Mouse (Mus musculus) hindbrain, postnatal 0 days (tissue): ENCODE data around the gene Atcay. TPM values are rescaled to one million over a fixed set of nuclear protein-coding genes. Genes with fewer than 3 reads are reported as not detected.
"Not testable (repeated sequence)": the region's sequence is repeated elsewhere in the genome, so short reads cannot be mapped to it uniquely, and the experiment has no call there.

ENCODE experiments used
- ATAC-seq: fragments of 200-750 bp; cut with Nextera tagmentation; 2 replicates; pipeline ENCODE4 v1.8.0; 2017; ENCODE audit warnings: mild to moderate bottlenecking, moderate TSS enrichment, moderate library complexity
- DNase-seq: peaks from one replicate; pipeline ENCODE4 v3.0.0-alpha.2; 2015; ENCODE audit warnings: low spot score
- H3K27ac ChIP-seq: fragments of 300-500 bp; sonication (generic); 2 replicates; pipeline ENCODE4 v1.5.1; 2014; ENCODE audit warnings: mild to moderate bottlenecking
- H3K27me3 ChIP-seq: fragments of 300-500 bp; sonication (generic); 2 replicates; pipeline ENCODE4 v1.6.1; 2014; ENCODE audit warnings: low read length, mixed read lengths; ENCODE audit not compliant: insufficient read depth
- H3K36me3 ChIP-seq: fragments of 300-500 bp; sonication (generic); 2 replicates; pipeline ENCODE4 v1.6.1; 2014; ENCODE audit warnings: low read length, mixed read lengths; ENCODE audit not compliant: insufficient read depth
- H3K4me1 ChIP-seq: fragments of 300-500 bp; sonication (generic); 2 replicates; pipeline ENCODE4 v1.6.1; 2014; ENCODE audit warnings: antibody characterized with exemption, low read length, mixed read lengths; ENCODE audit not compliant: insufficient read depth
- H3K4me2 ChIP-seq: fragments of 300-500 bp; sonication (generic); 2 replicates; pipeline ENCODE4 v1.6.1; 2014; ENCODE audit warnings: low read depth, mild to moderate bottlenecking, low read length, moderate library complexity, mixed read lengths
- H3K4me3 ChIP-seq: fragments of 300-500 bp; sonication (generic); 2 replicates; pipeline ENCODE4 v1.5.1; 2014; ENCODE audit warnings: low read length
- H3K9ac ChIP-seq: fragments of 300-500 bp; sonication (generic); replicated peaks from 2 replicates; pipeline ENCODE4 v1.6.1; 2014; ENCODE audit warnings: mild to moderate bottlenecking, low read length, moderate library complexity, mixed read lengths
- H3K9me3 ChIP-seq: fragments of 300-500 bp; sonication (generic); 2 replicates; pipeline ENCODE4 v1.6.1; 2016; ENCODE audit warnings: low read length, mixed read lengths
- CTCF ChIP-seq: IDR thresholded peaks from 2 replicates; pipeline ENCODE4 v1.5.1; 2016; ENCODE audit warnings: antibody characterized with exemption, control low read depth, low read depth
- WGBS: fragments of 180-500 bp; shearing (Covaris S2); extraction: QIAGEN DNeasy Blood & Tissue Kit; methylation state at CpG from one replicate; pipeline ENCODE4 v1.1.7; 2014; 5-methylcytosine and 5-hydroxymethylcytosine counted together
- polyA plus RNA-seq: library from polyadenylated mRNA; unstranded; fragments of >200 nt; fragmentation: Nextera tagmentation; extraction: Ambion mirVana; gene quantifications from 2 replicates; pipeline ENCODE4 v1.2.1, GENCODE M21; 2015
- total RNA-seq: library from RNA; depleted of rRNA; stranded (reverse); fragments of >200 nt; gene quantifications from 2 replicates; pipeline ENCODE4 v1.2.3, GENCODE M21; 2014

The Atcay gene
- total and polyA plus RNA-seq, 2 experiments from 2014 or later = 70.2 to 197 TPM

DNA sequence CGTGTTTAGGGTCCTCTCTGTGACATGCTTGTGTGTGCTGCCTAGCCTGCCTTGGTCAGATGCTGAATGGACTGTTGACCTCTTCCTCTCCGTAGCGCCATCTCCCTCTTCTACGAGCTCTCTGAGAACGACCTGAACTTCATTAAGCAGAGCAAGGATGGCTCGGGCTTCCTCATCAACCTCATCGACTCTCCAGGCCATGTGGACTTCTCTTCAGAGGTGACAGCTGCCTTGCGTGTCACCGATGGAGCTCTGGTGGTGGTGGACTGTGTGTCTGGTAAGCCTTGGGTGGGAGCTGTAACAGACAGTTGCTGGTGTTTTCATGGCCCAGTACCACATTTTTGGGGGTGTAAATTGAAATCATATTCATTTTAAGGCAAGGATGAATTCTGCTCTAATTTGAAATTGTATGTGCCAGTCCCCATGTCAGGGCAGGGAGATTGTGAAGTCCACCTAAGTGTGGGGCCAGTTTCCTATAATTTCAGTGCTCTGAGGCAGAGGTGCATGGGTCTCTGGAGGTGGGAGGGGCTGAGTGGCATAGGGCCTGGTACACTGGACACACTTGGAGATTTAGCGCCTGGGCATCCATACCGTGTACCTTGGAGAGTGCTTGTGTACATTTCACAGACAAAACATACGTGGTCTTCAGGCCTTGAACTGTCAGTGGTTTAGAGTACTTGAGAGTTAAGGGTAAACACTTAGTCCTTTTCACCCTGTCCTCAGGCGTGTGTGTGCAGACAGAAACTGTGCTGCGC lies 52.5 kb downstream of the Atcay start:
- Histone ChIP-seq H3K4me2 (peak overlapping the region; percentile 83), H3K36me3 (peaks cover 49% of the 10 kb centered on the region), H3K4me3 (peak overlapping the region; percentile 93), H3K9ac (peak overlapping the region; percentile 91), H3K27me3 (no peaks in the 10 kb centered on the region), H3K27ac (0 out of 2 replicates have a peak overlapping the region, but pooled peaks have one; percentile 96), H3K4me1 (peaks cover 4% of the 10 kb centered on the region; the same call in 1 of the 2 replicates), H3K9me3 (no peaks in the 10 kb centered on the region)
- TF ChIP-seq CTCF = no peak
- ATAC-seq (no peak), DNase-seq (no peak)
- 66% methylated on average over 14 of the region's 14 CpGs for WGBS

DNA sequence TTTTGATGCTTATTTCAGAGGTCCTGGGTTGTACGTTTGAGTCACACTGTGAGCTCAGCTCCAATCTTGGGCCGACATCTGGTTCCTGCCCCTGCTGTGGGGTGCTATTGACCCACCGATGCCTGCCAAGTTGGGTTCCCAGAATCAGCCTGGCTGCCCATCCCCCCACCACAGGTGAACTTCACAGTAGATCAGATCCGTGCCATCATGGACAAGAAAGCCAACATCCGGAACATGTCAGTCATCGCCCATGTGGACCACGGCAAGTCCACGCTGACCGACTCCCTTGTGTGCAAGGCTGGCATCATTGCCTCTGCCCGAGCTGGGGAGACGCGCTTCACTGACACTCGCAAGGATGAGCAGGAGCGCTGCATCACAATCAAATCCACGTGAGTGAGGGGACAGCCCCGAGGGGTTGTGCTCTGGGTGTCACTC lies 53.1 kb downstream of the Atcay start:
- peak overlapping the region; percentile 93 for H3K4me3 ChIP-seq
- H3K4me1 ChIP-seq = peaks cover 4% of the 10 kb centered on the region; the same call in 1 of the 2 replicates
- H3K9me3 ChIP-seq = no peaks in the 10 kb centered on the region
- H3K4me2 ChIP-seq = peak overlapping the region; percentile 83
- ATAC-seq (no peak), DNase-seq (peak; percentile 30)
- H3K9ac ChIP-seq = peak overlapping the region; percentile 91
- no peaks in the 10 kb centered on the region for H3K27me3 ChIP-seq
- peaks cover 49% of the 10 kb centered on the region for H3K36me3 ChIP-seq
- WGBS = 8% methylated on average over 16 of the region's 16 CpGs
- no peak for TF ChIP-seq CTCF
- peak overlapping the region; percentile 96 for H3K27ac ChIP-seq

DNA sequence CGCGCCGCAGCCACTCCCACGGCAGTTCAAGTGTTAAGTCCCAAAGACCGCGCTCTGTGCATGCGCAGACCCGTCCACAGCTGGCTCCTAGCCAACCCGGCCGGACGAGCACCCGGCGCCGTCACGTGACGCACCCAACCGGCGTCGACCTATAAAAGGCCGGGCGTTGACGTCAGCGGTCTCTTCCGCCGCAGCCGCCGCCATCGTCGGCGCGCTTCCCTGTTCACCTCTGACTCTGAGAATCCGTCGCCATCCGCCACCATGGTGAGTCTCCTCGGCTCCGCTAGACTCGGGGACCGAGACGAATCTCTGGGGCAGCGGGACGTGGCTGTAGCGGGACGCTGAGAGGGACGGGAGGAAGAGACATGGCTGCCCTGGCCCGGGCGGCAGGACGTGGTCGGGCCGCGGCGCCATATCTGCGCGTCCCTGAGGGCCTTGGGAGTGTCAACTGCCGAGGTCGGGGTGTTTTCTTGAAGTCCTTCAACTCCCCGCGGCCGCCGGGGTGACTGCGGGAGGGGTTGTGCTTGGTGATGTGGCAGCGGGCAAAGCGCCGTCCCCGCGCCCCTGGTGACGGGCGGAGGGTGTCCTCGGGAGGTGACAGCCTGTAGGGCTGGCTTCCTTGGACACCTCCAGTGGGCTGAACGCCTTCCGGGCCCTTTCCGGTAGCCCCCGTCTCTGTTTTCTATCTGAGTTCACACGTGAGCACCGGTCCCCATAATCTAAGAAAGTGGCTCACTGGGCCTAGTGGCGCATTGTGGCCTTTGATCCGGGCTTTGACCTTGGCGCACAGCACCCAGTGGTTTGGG lies 54.0 kb downstream of the Atcay start, which contains the start of gene Eef2:
Gene Eef2 (plus strand): TSS at position 166 of the 806 bp plus-strand sequence.
- Histone ChIP-seq H3K4me3 (peak within 1 kb of the TSS; percentile 93), H3K4me2 (peak within 1 kb of the TSS; percentile 83), H3K4me1 (peaks cover 4% of the 10 kb centered on the region; the same call in 1 of the 2 replicates), H3K27ac (peak within 1 kb of the TSS; percentile 96), H3K27me3 (no peaks in the 10 kb centered on the region), H3K9me3 (no peaks in the 10 kb centered on the region), H3K36me3 (peaks cover 41% of the 10 kb centered on the region), H3K9ac (peak within 1 kb of the TSS; percentile 91)
- DNase-seq (peak; percentile 100), ATAC-seq (peak; percentile 79)
- peak; percentile 7; the same call in 1 of the 2 replicates for TF ChIP-seq CTCF
- WGBS = under 1% methylated on average over 77 of the region's 77 CpGs

DNA sequence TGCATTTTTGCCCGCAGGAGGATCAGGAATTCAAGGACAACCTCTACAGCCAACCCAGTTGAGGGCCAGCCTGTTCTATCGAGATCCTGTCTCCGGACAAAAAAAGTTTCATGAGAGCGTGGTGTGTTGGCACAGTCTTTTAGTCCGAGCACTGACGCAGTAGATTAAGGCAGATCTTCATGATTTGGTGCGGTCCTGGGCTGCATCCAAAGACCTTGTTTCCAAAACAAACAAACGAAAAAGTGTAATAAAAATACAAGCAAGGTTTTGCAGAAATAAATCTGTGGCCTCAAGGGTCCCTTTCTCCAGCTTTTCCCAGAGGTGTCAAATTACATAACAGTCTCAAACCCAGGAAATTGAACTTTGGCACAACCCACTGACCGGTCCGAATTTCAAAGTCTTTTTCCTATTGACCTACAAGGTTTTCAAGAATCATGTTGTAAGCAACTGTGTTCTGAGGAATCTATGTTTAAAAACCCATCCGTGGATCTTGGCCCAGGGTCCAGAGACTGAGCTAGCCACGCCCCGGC lies 54.6 kb downstream of the Atcay start:
- TF ChIP-seq CTCF = no peak
- Histone ChIP-seq H3K4me1 (peaks cover 4% of the 10 kb centered on the region; the same call in 1 of the 2 replicates), H3K27me3 (no peaks in the 10 kb centered on the region), H3K9me3 (no peaks in the 10 kb centered on the region), H3K4me3 (peak overlapping the region; percentile 93), H3K36me3 (peaks cover 35% of the 10 kb centered on the region), H3K4me2 (peak overlapping the region; percentile 83), H3K27ac (peak overlapping the region; percentile 71), H3K9ac (peak overlapping the region; percentile 91; the same call in 1 of the 2 replicates)
- 2% methylated on average over 13 of the region's 13 CpGs for WGBS
- ATAC-seq (no peak), DNase-seq (no peak)

DNA sequence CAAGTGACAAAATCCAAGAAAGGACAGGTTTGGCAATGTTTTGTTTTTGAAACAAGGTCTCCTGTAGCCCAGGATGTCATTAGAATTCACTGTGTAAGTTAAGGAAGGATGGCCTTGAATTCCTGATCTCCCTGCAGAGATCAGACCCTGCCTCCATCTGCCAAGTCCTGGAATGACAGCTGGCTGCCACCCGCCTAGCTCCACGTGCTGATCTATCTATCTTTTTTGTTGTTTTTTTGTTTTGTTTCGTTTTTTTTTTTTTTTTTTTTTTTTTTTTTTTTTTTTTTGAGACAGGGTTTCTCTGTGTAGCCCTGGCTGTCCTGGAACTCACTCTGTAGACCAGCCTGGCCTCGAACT lies 55.3 kb downstream of the Atcay start:
- ATAC-seq, H3K9me3 ChIP-seq, H3K27me3 ChIP-seq, H3K4me1 ChIP-seq: not testable (repeated sequence)
- H3K36me3 ChIP-seq = peaks cover 28% of the 10 kb centered on the region
- 4% methylated on average over 4 of the region's 4 CpGs for WGBS
- DNase-seq = peak; percentile 73
- H3K27ac ChIP-seq = peak overlapping the region; percentile 90
- peak overlapping the region; percentile 83 for H3K4me2 ChIP-seq
- H3K9ac ChIP-seq = 0 out of 2 replicates have a peak overlapping the region, but pooled peaks have one; percentile 45
- H3K4me3 ChIP-seq = peak overlapping the region; percentile 30

DNA sequence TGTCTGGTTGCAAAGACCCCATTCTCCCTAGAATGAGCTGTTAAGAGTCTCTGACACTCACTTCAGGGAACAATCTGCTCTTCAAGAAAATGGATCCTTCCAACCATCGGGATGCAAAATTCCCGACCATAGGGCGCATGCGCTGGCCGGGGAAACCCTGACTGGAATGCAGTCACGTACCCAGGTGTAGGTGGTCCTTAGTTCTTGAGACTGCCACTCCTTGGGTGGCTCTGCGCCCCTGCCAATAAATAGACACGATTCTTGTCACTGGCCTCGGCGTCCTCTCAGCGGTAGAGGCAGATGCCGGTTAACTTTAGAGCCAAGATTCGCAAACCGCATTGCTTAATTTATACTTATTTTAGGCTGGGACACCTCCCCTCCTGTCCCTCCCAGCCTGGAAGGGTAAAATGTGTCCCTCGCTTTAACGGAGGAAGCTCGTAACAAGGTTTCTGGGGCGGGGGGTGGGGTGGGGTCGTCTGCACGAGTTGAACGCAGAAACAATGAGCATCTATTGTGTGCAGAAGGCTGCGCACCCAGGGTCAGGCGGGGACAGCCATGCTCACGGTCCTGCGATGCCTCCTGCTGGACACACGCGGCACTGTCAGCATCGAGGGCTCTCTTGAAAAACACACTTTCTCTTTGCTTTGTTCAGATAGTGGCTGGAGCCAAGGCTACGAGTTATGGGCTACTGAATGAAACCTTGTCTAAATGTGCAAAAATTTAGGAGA lies 55.9 kb downstream of the Atcay start:
- peak; percentile 91 for TF ChIP-seq CTCF
- H3K9ac ChIP-seq = peak overlapping the region; percentile 45

More for the DNA sequence above, 55.9 kb downstream of the Atcay start:
- Histone ChIP-seq H3K9me3 (no peaks in the 10 kb centered on the region), H3K36me3 (peaks cover 22% of the 10 kb centered on the region), H3K4me2 (peak overlapping the region; percentile 83), H3K27ac (peak overlapping the region; percentile 90), H3K4me1 (peaks cover 4% of the 10 kb centered on the region; the same call in 1 of the 2 replicates), H3K27me3 (no peaks in the 10 kb centered on the region), H3K4me3 (peak overlapping the region; percentile 30)
- ATAC-seq (peak; percentile 80), DNase-seq (peak; percentile 92)
- WGBS = 2% methylated on average over 29 of the region's 29 CpGs
